Mouse (Mus musculus): Measurements from ENCODE around the gene Kansl1l.

DNA sequence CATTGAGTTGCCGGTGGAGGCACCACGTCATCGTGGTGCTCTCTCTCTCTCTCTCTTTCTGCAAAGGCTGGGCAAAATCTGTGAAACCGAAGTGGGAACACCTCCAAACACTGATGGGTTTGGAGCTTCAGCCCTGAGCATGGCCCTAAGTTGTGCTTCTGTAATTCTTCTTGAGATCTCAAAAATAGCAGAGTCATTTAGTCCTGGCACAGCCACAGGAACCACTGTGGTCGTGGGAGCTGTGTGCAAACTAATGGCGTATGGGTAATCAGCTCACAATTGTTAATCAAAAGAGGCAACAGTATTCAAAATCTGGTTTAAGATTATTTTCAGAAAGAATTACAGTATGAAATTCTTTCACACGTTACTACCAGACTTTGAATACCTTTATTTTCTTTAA lies 144.6 kb downstream of the Kansl1l start:
- TF ChIP-seq CTCF (IDR thresholded peaks at IDR 0.05; ENCODE audit: low read depth) (no peak), EP300 (IDR thresholded peaks at IDR 0.05; ENCODE audit: low read depth) (no peak)
